Mouse (Mus musculus) liver, embryonic 14.5 days (tissue): ENCODE results near the gene Snrpg.

Experiments used
- CTCF ChIP-seq: IDR thresholded peaks from 2 replicates; pipeline ENCODE4 v1.5.1; 2016; ENCODE audit warnings: antibody characterized with exemption, low read depth, control low read depth
- EP300 ChIP-seq: IDR thresholded peaks from 2 replicates; pipeline ENCODE4 v1.6.1; 2016; ENCODE audit warnings: antibody characterized with exemption, low read depth

GRCm38 (mm10) chr6:86395969-86396368, 24.9 kb downstream of the Snrpg start:
- TF ChIP-seq CTCF: no peak
- TF ChIP-seq EP300: no peak
